ENCODE assay signal across 8 mouse cellular contexts in genomic region chr11:101062165-101062884, GRCm38 (mm10). TPM values are rescaled to one million over a fixed set of nuclear protein-coding genes. Genes with fewer than 3 reads are reported as not detected.
A peak's percentile ranks its signal among the peaks of the same experiment; 100 is the strongest.
DNase-seq lines count a peak whose midpoint lies in the region; ATAC-seq and TF ChIP-seq lines count a peak whose summit lies in the region.

No protein-coding gene starts in this region.

- H3K9me3 ChIP-seq in kidney, embryonic 14.5 days (ENCODE audit: control insufficient read depth, low read length), result no peaks in the 10 kb centered on the region
- H3K9me3 ChIP-seq in heart, embryonic 12.5 days (replicated peaks), result no peaks in the 10 kb centered on the region
- H3K9me3 ChIP-seq in limb, embryonic 13.5 days, result no peaks in the 10 kb centered on the region
- no peaks in the 10 kb centered on the region for H3K9me3 ChIP-seq in stomach, embryonic 15.5 days
- no peaks in the 10 kb centered on the region for H3K9me3 ChIP-seq in midbrain, embryonic 11.5 days (ENCODE audit: control insufficient read depth, low read length)

- peak overlapping the region; percentile 87; the same call in 1 of the 2 replicates for H3K27ac ChIP-seq in kidney, embryonic 14.5 days (ENCODE audit: low read depth, low read length)
- H3K27ac ChIP-seq in heart, embryonic 12.5 days (ENCODE audit: poor library complexity, severe bottlenecking), result peak overlapping the region; percentile 99
- no peak overlapping the region; the same call in 1 of the 2 replicates for H3K27ac ChIP-seq in limb, embryonic 13.5 days
- H3K27ac ChIP-seq in stomach, embryonic 15.5 days, result peak overlapping the region; percentile 94
- H3K27ac ChIP-seq in midbrain, embryonic 11.5 days (ENCODE audit: low read depth, low read length), result no peak overlapping the region
- no peak overlapping the region for H3K27ac ChIP-seq in thymus, adult 2 months (ENCODE audit: control insufficient read depth, insufficient read depth, low read length)

- no peak for DNase-seq in kidney, adult 18-20 months
- DNase-seq in adrenal gland, postnatal 25 days, result peak; percentile 53
- no peak for DNase-seq in midbrain, embryonic 11.5 days (ENCODE audit: low spot score, missing footprints)
- DNase-seq in thymus, adult 2 months, result no peak

- WGBS in kidney, embryonic 14.5 days, result 81% methylated on average over 12 of the region's 12 CpGs
- 72% methylated on average over 12 of the region's 12 CpGs for WGBS in heart, embryonic 12.5 days
- 81% methylated on average over 12 of the region's 12 CpGs for WGBS in limb, embryonic 13.5 days
- 62% methylated on average over 12 of the region's 12 CpGs for WGBS in stomach, embryonic 15.5 days
- WGBS in midbrain, embryonic 11.5 days, result 75% methylated on average over 12 of the region's 12 CpGs
- 67% methylated on average over 12 of the region's 12 CpGs for WGBS in thymus, adult 2 months

- no peak overlapping the region for H3K4me3 ChIP-seq in kidney, embryonic 14.5 days (ENCODE audit: low read length)
- no peak overlapping the region for H3K4me3 ChIP-seq in heart, embryonic 12.5 days
- H3K4me3 ChIP-seq in limb, embryonic 13.5 days, result no peak overlapping the region
- no peak overlapping the region for H3K4me3 ChIP-seq in stomach, embryonic 15.5 days (replicated peaks)
- H3K4me3 ChIP-seq in midbrain, embryonic 11.5 days (ENCODE audit: low read depth, low read length), result no peak overlapping the region
- H3K4me3 ChIP-seq in thymus, adult 2 months (ENCODE audit: control insufficient read depth, insufficient read depth, low read length), result no peak overlapping the region

- no peak for TF ChIP-seq POLR2A in thymus, adult 2 months (IDR thresholded peaks at IDR 0.05; ENCODE audit: control insufficient read depth, extremely low read depth, insufficient read depth, low read length, poor library complexity)

- H3K4me2 ChIP-seq in kidney, embryonic 14.5 days (replicated peaks; ENCODE audit: low read depth, low read length), result no peak overlapping the region
- peak overlapping the region; percentile 28; the same call in 1 of the 2 replicates for H3K4me2 ChIP-seq in heart, embryonic 12.5 days
- no peak overlapping the region for H3K4me2 ChIP-seq in limb, embryonic 13.5 days (replicated peaks)
- H3K4me2 ChIP-seq in stomach, embryonic 15.5 days, result no peak overlapping the region
- no peak overlapping the region for H3K4me2 ChIP-seq in midbrain, embryonic 11.5 days

- no peak overlapping the region for H3K9ac ChIP-seq in kidney, embryonic 14.5 days (ENCODE audit: low read depth, low read length)
- H3K9ac ChIP-seq in heart, embryonic 12.5 days, result peak overlapping the region; percentile 72
- 0 out of 2 replicates have a peak overlapping the region, but pooled peaks have one; percentile 45 for H3K9ac ChIP-seq in limb, embryonic 13.5 days
- no peak overlapping the region for H3K9ac ChIP-seq in stomach, embryonic 15.5 days
- no peak overlapping the region for H3K9ac ChIP-seq in midbrain, embryonic 11.5 days (ENCODE audit: low read length)

- H3K36me3 ChIP-seq in kidney, embryonic 14.5 days (ENCODE audit: control insufficient read depth, insufficient read depth, low read length), result peaks cover 7% of the 10 kb centered on the region; the same call in 1 of the 2 replicates
- peaks cover 18% of the 10 kb centered on the region for H3K36me3 ChIP-seq in heart, embryonic 12.5 days
- H3K36me3 ChIP-seq in limb, embryonic 13.5 days, result peaks cover 23% of the 10 kb centered on the region
- H3K36me3 ChIP-seq in stomach, embryonic 15.5 days, result no peaks in the 10 kb centered on the region
- H3K36me3 ChIP-seq in midbrain, embryonic 11.5 days (ENCODE audit: control insufficient read depth, insufficient read depth, low read length), result no peaks in the 10 kb centered on the region
- H3K36me3 ChIP-seq in thymus, adult 2 months (ENCODE audit: control insufficient read depth, insufficient read depth, low read length), result no peaks in the 10 kb centered on the region

- no peak for ATAC-seq in kidney, embryonic 14.5 days (ENCODE audit: low FRiP score, low TSS enrichment)
- no peak for ATAC-seq in heart, embryonic 12.5 days (ENCODE audit: insufficient number of reproducible peaks, low FRiP score)
- ATAC-seq in limb, embryonic 13.5 days (ENCODE audit: low FRiP score, low read depth), result no peak
- ATAC-seq in stomach, embryonic 15.5 days (ENCODE audit: insufficient read depth, low FRiP score, low read depth), result no peak
- ATAC-seq in midbrain, embryonic 11.5 days (ENCODE audit: low FRiP score), result no peak

- H3K27me3 ChIP-seq in kidney, embryonic 14.5 days (ENCODE audit: control insufficient read depth, insufficient read depth, low read length), result no peaks in the 10 kb centered on the region
- H3K27me3 ChIP-seq in heart, embryonic 12.5 days (replicated peaks), result no peaks in the 10 kb centered on the region
- no peaks in the 10 kb centered on the region for H3K27me3 ChIP-seq in limb, embryonic 13.5 days
- no peaks in the 10 kb centered on the region for H3K27me3 ChIP-seq in stomach, embryonic 15.5 days (replicated peaks)
- no peaks in the 10 kb centered on the region for H3K27me3 ChIP-seq in midbrain, embryonic 11.5 days (ENCODE audit: control insufficient read depth, insufficient read depth, low read length)
- H3K27me3 ChIP-seq in thymus, adult 2 months (ENCODE audit: control insufficient read depth, insufficient read depth, low read length), result no peaks in the 10 kb centered on the region

- H3K4me1 ChIP-seq in kidney, embryonic 14.5 days (ENCODE audit: control insufficient read depth, insufficient read depth, low read length), result peaks cover 25% of the 10 kb centered on the region
- peaks cover 89% of the 10 kb centered on the region for H3K4me1 ChIP-seq in heart, embryonic 12.5 days (replicated peaks)
- H3K4me1 ChIP-seq in limb, embryonic 13.5 days, result peaks cover 41% of the 10 kb centered on the region
- peaks cover 77% of the 10 kb centered on the region for H3K4me1 ChIP-seq in stomach, embryonic 15.5 days
- H3K4me1 ChIP-seq in midbrain, embryonic 11.5 days (ENCODE audit: control insufficient read depth, insufficient read depth, low read length), result 0 out of 2 replicates have a peak, but pooled peaks cover 2% of the 10 kb centered on the region
- peaks cover 58% of the 10 kb centered on the region for H3K4me1 ChIP-seq in thymus, adult 2 months (replicated peaks; ENCODE audit: control insufficient read depth, insufficient read depth, low read length)

- no peak for TF ChIP-seq CTCF in thymus, adult 2 months (IDR thresholded peaks at IDR 0.05; ENCODE audit: borderline replicate concordance, control insufficient read depth, extremely low read depth, insufficient read depth, low read length, poor library complexity)

RNA-seq across cellular contexts. Expression of gene Naglu, which starts 7.5 kb away (rescaled TPM):
- polyA plus RNA-seq in kidney, embryonic 14.5 days (2014; fragmentation: Nextera tagmentation; extraction: Ambion mirVana), result 7.0 and 11.5 TPM in 2 replicates
- 39.3 and 54.1 TPM in 2 replicates for total RNA-seq in adrenal gland, postnatal 25 days (2021)
- polyA plus RNA-seq in heart, embryonic 12.5 days (2016; fragmentation: Nextera tagmentation; extraction: Ambion mirVana), result 17.5 and 18.1 TPM in 2 replicates
- 9.4 and 9.8 TPM in 2 replicates for polyA plus RNA-seq in limb, embryonic 13.5 days (2015; fragmentation: Nextera tagmentation; extraction: Ambion mirVana)
- polyA plus RNA-seq in stomach, embryonic 15.5 days (2015; fragmentation: Nextera tagmentation; extraction: Ambion mirVana), result 17.0 and 17.9 TPM in 2 replicates
- polyA plus RNA-seq in midbrain, embryonic 11.5 days (2014; fragmentation: Nextera tagmentation; extraction: Ambion mirVana), result 6.0 and 6.9 TPM in 2 replicates
- polyA plus RNA-seq in thymus, adult 2 months (2012; rRNA removed), result 24.3 and 25.2 TPM in 2 replicates

RNA-seq across cellular contexts. Expression of gene Hsd17b1, which starts 15.9 kb away (rescaled TPM):
- polyA plus RNA-seq in kidney, embryonic 14.5 days (2014; fragmentation: Nextera tagmentation; extraction: Ambion mirVana), result 0.16 TPM in 1 of 2 replicates, not detected in the other
- total RNA-seq in adrenal gland, postnatal 25 days (2021), result 2.6 and 3.3 TPM in 2 replicates
- not detected in 2 replicates for polyA plus RNA-seq in heart, embryonic 12.5 days (2016; fragmentation: Nextera tagmentation; extraction: Ambion mirVana)
- polyA plus RNA-seq in limb, embryonic 13.5 days (2015; fragmentation: Nextera tagmentation; extraction: Ambion mirVana), result 0.28 TPM in 1 of 2 replicates, not detected in the other
- polyA plus RNA-seq in stomach, embryonic 15.5 days (2015; fragmentation: Nextera tagmentation; extraction: Ambion mirVana), result 0.13 and 0.26 TPM in 2 replicates
- 0.10 TPM in 1 of 2 replicates, not detected in the other for polyA plus RNA-seq in midbrain, embryonic 11.5 days (2014; fragmentation: Nextera tagmentation; extraction: Ambion mirVana)
- 0.40 and 0.93 TPM in 2 replicates for polyA plus RNA-seq in thymus, adult 2 months (2012; rRNA removed)

RNA-seq across cellular contexts. Expression of gene Coasy, which starts 20.0 kb away (rescaled TPM):
- 42.0 and 44.9 TPM in 2 replicates for polyA plus RNA-seq in kidney, embryonic 14.5 days (2014; fragmentation: Nextera tagmentation; extraction: Ambion mirVana)
- total RNA-seq in adrenal gland, postnatal 25 days (2021), result 93.5 and 115 TPM in 2 replicates
- polyA plus RNA-seq in heart, embryonic 12.5 days (2016; fragmentation: Nextera tagmentation; extraction: Ambion mirVana), result 27.2 and 30.4 TPM in 2 replicates
- polyA plus RNA-seq in limb, embryonic 13.5 days (2015; fragmentation: Nextera tagmentation; extraction: Ambion mirVana), result 38.1 and 41.6 TPM in 2 replicates
- 38.5 and 41.5 TPM in 2 replicates for polyA plus RNA-seq in stomach, embryonic 15.5 days (2015; fragmentation: Nextera tagmentation; extraction: Ambion mirVana)
- polyA plus RNA-seq in midbrain, embryonic 11.5 days (2014; fragmentation: Nextera tagmentation; extraction: Ambion mirVana), result 53.2 and 53.3 TPM in 2 replicates
- 68.5 and 74.2 TPM in 2 replicates for polyA plus RNA-seq in thymus, adult 2 months (2012; rRNA removed)

RNA-seq across cellular contexts. Expression of gene Mlx, which starts 24.8 kb away (rescaled TPM):
- 39.7 and 48.7 TPM in 2 replicates for polyA plus RNA-seq in kidney, embryonic 14.5 days (2014; fragmentation: Nextera tagmentation; extraction: Ambion mirVana)
- total RNA-seq in adrenal gland, postnatal 25 days (2021), result 55.2 and 70.0 TPM in 2 replicates
- 36.2 and 37.3 TPM in 2 replicates for polyA plus RNA-seq in heart, embryonic 12.5 days (2016; fragmentation: Nextera tagmentation; extraction: Ambion mirVana)
- polyA plus RNA-seq in limb, embryonic 13.5 days (2015; fragmentation: Nextera tagmentation; extraction: Ambion mirVana), result 44.1 and 50.5 TPM in 2 replicates
- 50.7 and 54.5 TPM in 2 replicates for polyA plus RNA-seq in stomach, embryonic 15.5 days (2015; fragmentation: Nextera tagmentation; extraction: Ambion mirVana)
- polyA plus RNA-seq in midbrain, embryonic 11.5 days (2014; fragmentation: Nextera tagmentation; extraction: Ambion mirVana), result 38.0 and 47.0 TPM in 2 replicates
- 79.1 and 110 TPM in 2 replicates for polyA plus RNA-seq in thymus, adult 2 months (2012; rRNA removed)

RNA-seq across cellular contexts. Expression of gene Psmc3ip, which starts 32.9 kb away (rescaled TPM):
- polyA plus RNA-seq in kidney, embryonic 14.5 days (2014; fragmentation: Nextera tagmentation; extraction: Ambion mirVana), result 52.0 and 61.8 TPM in 2 replicates
- total RNA-seq in adrenal gland, postnatal 25 days (2021), result 7.1 and 9.4 TPM in 2 replicates
- polyA plus RNA-seq in heart, embryonic 12.5 days (2016; fragmentation: Nextera tagmentation; extraction: Ambion mirVana), result 20.8 and 21.3 TPM in 2 replicates
- polyA plus RNA-seq in limb, embryonic 13.5 days (2015; fragmentation: Nextera tagmentation; extraction: Ambion mirVana), result 43.0 and 44.5 TPM in 2 replicates
- polyA plus RNA-seq in stomach, embryonic 15.5 days (2015; fragmentation: Nextera tagmentation; extraction: Ambion mirVana), result 26.9 and 27.6 TPM in 2 replicates
- 57.0 and 64.8 TPM in 2 replicates for polyA plus RNA-seq in midbrain, embryonic 11.5 days (2014; fragmentation: Nextera tagmentation; extraction: Ambion mirVana)
- 6.0 and 6.1 TPM in 2 replicates for polyA plus RNA-seq in thymus, adult 2 months (2012; rRNA removed)

Comparison
In these comparisons a context has a peak if more than half of its experiments do, and no peak if none do; other contexts are left out.
1. H3K27ac ChIP-seq: peak in kidney, embryonic 14.5 days (single experiment), heart, embryonic 12.5 days (single experiment) and stomach, embryonic 15.5 days (single experiment); none in limb, embryonic 13.5 days (single experiment), midbrain, embryonic 11.5 days (single experiment) and thymus, adult 2 months (single experiment).
2. H3K9ac ChIP-seq: peak in heart, embryonic 12.5 days (single experiment) and limb, embryonic 13.5 days (single experiment); none in kidney, embryonic 14.5 days (single experiment), stomach, embryonic 15.5 days (single experiment) and midbrain, embryonic 11.5 days (single experiment).